Mouse (Mus musculus) lung, embryonic 15.5 days (tissue): ENCODE measurements at regions not wholly inside any gene's neighbourhood (a gene's known extent, or its start where the extent isn't known, plus 50 kb on each side); places are given as distances from the start of the nearest gene placed in this dataset.
A peak's percentile ranks its signal among the peaks of the same experiment; 100 is the strongest.

Source experiments
- ATAC-seq: fragments of 200-750 bp; cut with Nextera tagmentation; 2 replicates; pipeline ENCODE4 v1.8.0; 2017; ENCODE audit warnings: moderate number of reproducible peaks, borderline replicate concordance; ENCODE audit not compliant: low FRiP score, low TSS enrichment; ENCODE audit errors: extremely low read depth
- H3K27ac ChIP-seq: fragments of 300-500 bp; sonication (generic); 2 replicates; pipeline ENCODE4 v1.5.1; 2015; ENCODE audit warnings: moderate library complexity, mild to moderate bottlenecking, inconsistent platforms
- H3K27me3 ChIP-seq: fragments of 300-500 bp; sonication (generic); 2 replicates; pipeline ENCODE4 v1.6.1; 2015; ENCODE audit warnings: inconsistent platforms
- H3K36me3 ChIP-seq: fragments of 300-500 bp; sonication (generic); 2 replicates; pipeline ENCODE4 v1.6.1; 2015; ENCODE audit warnings: inconsistent platforms
- H3K4me1 ChIP-seq: fragments of 300-500 bp; sonication (generic); 2 replicates; pipeline ENCODE4 v1.6.1; 2015; ENCODE audit warnings: inconsistent platforms
- H3K4me2 ChIP-seq: fragments of 300-500 bp; sonication (generic); 2 replicates; pipeline ENCODE4 v1.6.1; 2015; ENCODE audit warnings: inconsistent platforms, mild to moderate bottlenecking, moderate library complexity
- H3K4me3 ChIP-seq: fragments of 300-500 bp; sonication (generic); 2 replicates; pipeline ENCODE4 v1.5.1; 2015; ENCODE audit warnings: mild to moderate bottlenecking, inconsistent platforms
- H3K9ac ChIP-seq: fragments of 300-500 bp; sonication (generic); 2 replicates; pipeline ENCODE4 v1.6.1; 2015; ENCODE audit warnings: inconsistent platforms
- H3K9me3 ChIP-seq: fragments of 300-500 bp; sonication (generic); 2 replicates; pipeline ENCODE4 v1.6.1; 2016; ENCODE audit warnings: inconsistent platforms
- WGBS: fragments of 180-500 bp; shearing (Covaris S2); methylation state at CpG from one replicate; pipeline ENCODE4 v1.1.7; 2015; 5-methylcytosine and 5-hydroxymethylcytosine counted together

GRCm38 (mm10) chr17:88318207-88318791, 122.2 kb upstream of the Foxn2 start:
- ATAC-seq: peak; percentile 65; the same call in 1 of the 2 replicates
- no peaks in the 10 kb centered on the region for H3K36me3 ChIP-seq
- 0 out of 2 replicates have a peak, but pooled peaks cover 8% of the 10 kb centered on the region for H3K4me1 ChIP-seq
- no peak overlapping the region for H3K27ac ChIP-seq
- no peak overlapping the region for H3K4me3 ChIP-seq
- H3K4me2 ChIP-seq: no peak overlapping the region
- 51% methylated on average over 16 of the region's 16 CpGs for WGBS
- H3K27me3 ChIP-seq: no peaks in the 10 kb centered on the region
- H3K9me3 ChIP-seq: no peaks in the 10 kb centered on the region
- H3K9ac ChIP-seq: no peak overlapping the region

GRCm38 (mm10) chr17:88318936-88319335, 121.6 kb upstream of the Foxn2 start:
- Histone ChIP-seq H3K36me3 (no peaks in the 10 kb centered on the region), H3K27ac (no peak overlapping the region), H3K27me3 (no peaks in the 10 kb centered on the region), H3K9me3 (no peaks in the 10 kb centered on the region), H3K4me2 (no peak overlapping the region), H3K9ac (no peak overlapping the region), H3K4me1 (0 out of 2 replicates have a peak, but pooled peaks cover 8% of the 10 kb centered on the region), H3K4me3 (no peak overlapping the region)
- ATAC-seq: no peak
- WGBS: 48% methylated on average over 5 of the region's 5 CpGs

GRCm38 (mm10) chr17:88320686-88321085, 119.8 kb upstream of the Foxn2 start:
- Histone ChIP-seq H3K4me3 (no peak overlapping the region), H3K9ac (no peak overlapping the region), H3K4me2 (no peak overlapping the region), H3K27ac (no peak overlapping the region), H3K36me3 (no peaks in the 10 kb centered on the region), H3K27me3 (no peaks in the 10 kb centered on the region), H3K4me1 (0 out of 2 replicates have a peak, but pooled peaks cover 11% of the 10 kb centered on the region), H3K9me3 (no peaks in the 10 kb centered on the region)
- 74% methylated on average over 1 of the region's 1 CpGs for WGBS
- no peak for ATAC-seq

- no peaks in the 10 kb centered on the region for H3K27me3 ChIP-seq
- peaks cover 18% of the 10 kb centered on the region for H3K4me1 ChIP-seq
- no peak for ATAC-seq
- no peak overlapping the region for H3K4me2 ChIP-seq
- no peak overlapping the region for H3K4me3 ChIP-seq
- H3K9me3 ChIP-seq: no peaks in the 10 kb centered on the region
- no peak overlapping the region for H3K27ac ChIP-seq
- WGBS: 52% methylated on average over 14 of the region's 14 CpGs
- no peak overlapping the region for H3K9ac ChIP-seq
- no peaks in the 10 kb centered on the region for H3K36me3 ChIP-seq
Observed at GRCm38 (mm10) chr17:88325326-88325909, 115.1 kb upstream of the Foxn2 start.

GRCm38 (mm10) chr17:88325910-88326739, 114.4 kb upstream of the Foxn2 start:
- WGBS: 42% methylated on average over 12 of the region's 12 CpGs
- Histone ChIP-seq H3K9me3 (no peaks in the 10 kb centered on the region), H3K4me3 (no peak overlapping the region), H3K27me3 (no peaks in the 10 kb centered on the region), H3K36me3 (no peaks in the 10 kb centered on the region), H3K4me1 (peaks cover 18% of the 10 kb centered on the region), H3K4me2 (no peak overlapping the region), H3K9ac (no peak overlapping the region), H3K27ac (no peak overlapping the region)
- no peak for ATAC-seq

- Histone ChIP-seq H3K27ac (no peak overlapping the region), H3K4me1 (peaks cover 18% of the 10 kb centered on the region), H3K4me3 (no peak overlapping the region), H3K4me2 (no peak overlapping the region), H3K36me3 (no peaks in the 10 kb centered on the region), H3K9me3 (no peaks in the 10 kb centered on the region), H3K27me3 (no peaks in the 10 kb centered on the region), H3K9ac (no peak overlapping the region)
- 76% methylated on average over 4 of the region's 4 CpGs for WGBS
- no peak for ATAC-seq
Observed at GRCm38 (mm10) chr17:88326740-88327123, 113.8 kb upstream of the Foxn2 start.

- H3K27me3 ChIP-seq: no peaks in the 10 kb centered on the region
- H3K9me3 ChIP-seq: no peaks in the 10 kb centered on the region
- no peak overlapping the region for H3K4me3 ChIP-seq
- H3K4me2 ChIP-seq: no peak overlapping the region
- WGBS: 48% methylated on average over 8 of the region's 8 CpGs
- H3K4me1 ChIP-seq: peaks cover 18% of the 10 kb centered on the region
- H3K9ac ChIP-seq: no peak overlapping the region
- no peak for ATAC-seq
- no peaks in the 10 kb centered on the region for H3K36me3 ChIP-seq
- H3K27ac ChIP-seq: no peak overlapping the region
Observed at GRCm38 (mm10) chr17:88327791-88328190, 112.7 kb upstream of the Foxn2 start.

GRCm38 (mm10) chr17:88328807-88329206, 111.7 kb upstream of the Foxn2 start:
- Histone ChIP-seq H3K27ac (no peak overlapping the region), H3K4me1 (peaks cover 18% of the 10 kb centered on the region), H3K4me3 (no peak overlapping the region), H3K9ac (no peak overlapping the region), H3K4me2 (no peak overlapping the region), H3K9me3 (no peaks in the 10 kb centered on the region), H3K36me3 (no peaks in the 10 kb centered on the region), H3K27me3 (no peaks in the 10 kb centered on the region)
- 33% methylated on average over 8 of the region's 8 CpGs for WGBS
- peak; percentile 50; the same call in 1 of the 2 replicates for ATAC-seq

GRCm38 (mm10) chr17:88329715-88330114, 110.8 kb upstream of the Foxn2 start:
- WGBS: 41% methylated on average over 9 of the region's 9 CpGs
- Histone ChIP-seq H3K9me3 (no peaks in the 10 kb centered on the region), H3K9ac (no peak overlapping the region), H3K27me3 (no peaks in the 10 kb centered on the region), H3K4me1 (peaks cover 18% of the 10 kb centered on the region), H3K27ac (no peak overlapping the region), H3K4me3 (no peak overlapping the region), H3K4me2 (no peak overlapping the region), H3K36me3 (no peaks in the 10 kb centered on the region)
- ATAC-seq: peak; percentile 64

- H3K4me3 ChIP-seq: no peak overlapping the region
- H3K27me3 ChIP-seq: no peaks in the 10 kb centered on the region
- no peak overlapping the region for H3K9ac ChIP-seq
- H3K4me2 ChIP-seq: no peak overlapping the region
- H3K9me3 ChIP-seq: no peaks in the 10 kb centered on the region
- ATAC-seq: no peak
- 83% methylated on average over 2 of the region's 2 CpGs for WGBS
- no peaks in the 10 kb centered on the region for H3K36me3 ChIP-seq
- peaks cover 18% of the 10 kb centered on the region for H3K4me1 ChIP-seq
- no peak overlapping the region for H3K27ac ChIP-seq
Observed at GRCm38 (mm10) chr17:88330129-88330528, 110.4 kb upstream of the Foxn2 start.

GRCm38 (mm10) chr17:88333816-88334215, 106.7 kb upstream of the Foxn2 start:
- Histone ChIP-seq H3K36me3 (no peaks in the 10 kb centered on the region), H3K4me2 (no peak overlapping the region), H3K4me1 (peaks cover 7% of the 10 kb centered on the region), H3K9ac (no peak overlapping the region), H3K4me3 (no peak overlapping the region), H3K27ac (no peak overlapping the region), H3K9me3 (no peaks in the 10 kb centered on the region), H3K27me3 (no peaks in the 10 kb centered on the region)
- ATAC-seq: no peak
- 54% methylated on average over 4 of the region's 4 CpGs for WGBS

GRCm38 (mm10) chr17:88335271-88335670, 105.2 kb upstream of the Foxn2 start:
- no peaks in the 10 kb centered on the region for H3K4me1 ChIP-seq
- no peak overlapping the region for H3K27ac ChIP-seq
- no peak overlapping the region for H3K4me2 ChIP-seq
- ATAC-seq: no peak
- no peak overlapping the region for H3K4me3 ChIP-seq
- no peaks in the 10 kb centered on the region for H3K27me3 ChIP-seq
- WGBS: 81% methylated on average over 5 of the region's 5 CpGs
- no peaks in the 10 kb centered on the region for H3K36me3 ChIP-seq
- H3K9me3 ChIP-seq: no peaks in the 10 kb centered on the region
- H3K9ac ChIP-seq: no peak overlapping the region
